Mouse (Mus musculus): ENCODE measurements around the gene Psmb3.
"Not testable (repeated sequence)": the region's sequence is repeated elsewhere in the genome, so short reads cannot be mapped to it uniquely, and the experiment has no call there.

The Psmb3 gene

DNA sequence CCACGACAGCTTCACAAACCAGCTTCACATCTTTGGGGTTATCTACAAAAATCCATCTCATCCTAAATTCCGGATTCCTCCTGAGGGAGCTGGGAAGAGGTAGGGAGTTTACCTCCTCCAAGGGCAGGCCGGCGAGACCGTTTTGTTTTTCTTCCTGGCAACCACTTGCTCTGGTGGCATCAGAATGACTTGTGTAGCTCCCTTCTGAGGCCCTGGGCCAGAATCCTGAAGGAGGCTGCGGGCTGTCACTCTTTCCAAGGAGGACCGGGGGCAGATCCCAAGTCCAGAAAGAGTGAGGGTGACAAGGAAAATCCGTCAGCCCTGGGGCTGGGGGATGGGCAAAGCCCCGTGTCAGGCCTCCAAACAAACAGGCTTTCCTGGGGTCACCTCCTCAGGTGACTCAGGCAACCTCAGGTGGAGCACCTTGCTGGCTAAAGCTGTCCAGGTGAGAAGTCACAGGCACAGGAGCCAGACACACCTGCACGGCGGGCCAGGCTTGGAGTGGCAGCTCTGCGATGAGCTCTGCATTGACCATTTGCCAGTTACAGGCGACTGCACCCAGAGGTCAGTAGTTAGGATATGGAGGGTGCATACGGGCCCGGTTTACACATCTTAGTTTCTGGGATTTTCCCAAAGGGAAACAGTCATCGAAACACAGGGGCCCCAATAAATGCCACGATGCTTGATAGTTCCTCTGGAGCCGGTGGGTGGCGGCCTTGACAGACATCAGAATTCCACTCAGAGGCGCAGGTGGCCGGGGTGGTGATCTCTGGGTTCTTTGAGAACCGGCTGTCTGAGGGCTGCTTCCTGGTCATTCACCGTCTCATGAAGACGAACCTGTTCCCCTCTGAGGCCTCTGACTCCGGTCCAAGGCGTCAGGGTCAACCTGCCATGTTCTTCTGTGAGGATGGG, 14.4 kb downstream of the Psmb3 start:
- DNase-seq (ENCODE audit: low spot score), result no peak

DNA sequence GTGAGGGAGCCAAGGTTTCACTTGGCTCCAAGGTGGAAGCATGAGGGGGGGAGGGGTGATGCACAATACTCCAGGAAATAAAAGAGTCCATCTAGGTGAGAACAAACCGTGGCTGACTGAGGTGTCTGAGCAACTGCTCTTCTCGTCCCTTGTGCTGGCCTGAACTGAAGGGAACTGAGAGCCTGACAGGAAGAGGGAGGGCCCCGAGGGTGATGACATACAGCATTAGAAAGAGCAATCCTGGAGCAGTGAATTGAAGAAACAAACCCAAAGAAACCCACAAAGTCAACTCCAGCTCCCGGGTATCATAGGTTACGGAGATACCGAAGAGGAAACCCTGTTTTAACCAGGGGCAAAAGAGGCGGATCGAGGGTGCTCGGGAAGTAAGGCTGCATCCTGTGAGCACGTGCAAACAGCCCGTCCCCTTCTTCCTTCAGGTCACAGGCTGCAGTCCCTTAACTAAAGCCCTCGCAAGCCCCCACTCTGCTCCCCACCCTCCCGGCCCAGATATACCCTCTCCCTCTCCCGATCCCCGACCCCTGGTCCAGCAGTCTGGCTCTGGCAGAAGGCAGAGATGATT, 15.2 kb downstream of the Psmb3 start:
- DNase-seq (ENCODE audit: low spot score), result no peak

- DNase-seq (ENCODE audit: low spot score), result no peak
Measured at GRCm38 (mm10) chr11:97719041-97719440, 15.8 kb downstream of the Psmb3 start.

DNA sequence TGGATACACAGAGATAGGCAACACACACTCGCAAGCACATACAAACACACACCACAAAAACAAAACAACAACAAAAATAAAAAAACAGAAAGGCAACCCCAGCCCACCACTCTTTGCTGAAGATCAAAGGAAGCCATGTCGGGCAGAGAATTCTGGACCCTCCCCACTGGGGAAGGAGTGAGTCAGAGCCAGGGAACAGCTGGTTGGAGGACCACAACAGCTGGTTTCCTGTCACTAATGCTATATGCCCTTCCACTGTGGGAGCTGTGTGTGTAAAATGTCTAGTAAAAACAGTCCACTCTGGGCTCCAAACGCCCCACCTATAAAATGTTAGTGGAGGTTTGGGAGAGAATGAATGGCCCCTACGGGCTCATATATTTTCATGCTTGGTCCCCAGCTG, 18.1 kb downstream of the Psmb3 start:
- no peak for DNase-seq (ENCODE audit: low spot score)

- no peak for DNase-seq (ENCODE audit: low spot score)
Measured at GRCm38 (mm10) chr11:97723709-97724108, 20.5 kb downstream of the Psmb3 start.

- no peak for DNase-seq (ENCODE audit: low spot score)
Measured at GRCm38 (mm10) chr11:97728311-97728710, 25.1 kb downstream of the Psmb3 start.

DNA sequence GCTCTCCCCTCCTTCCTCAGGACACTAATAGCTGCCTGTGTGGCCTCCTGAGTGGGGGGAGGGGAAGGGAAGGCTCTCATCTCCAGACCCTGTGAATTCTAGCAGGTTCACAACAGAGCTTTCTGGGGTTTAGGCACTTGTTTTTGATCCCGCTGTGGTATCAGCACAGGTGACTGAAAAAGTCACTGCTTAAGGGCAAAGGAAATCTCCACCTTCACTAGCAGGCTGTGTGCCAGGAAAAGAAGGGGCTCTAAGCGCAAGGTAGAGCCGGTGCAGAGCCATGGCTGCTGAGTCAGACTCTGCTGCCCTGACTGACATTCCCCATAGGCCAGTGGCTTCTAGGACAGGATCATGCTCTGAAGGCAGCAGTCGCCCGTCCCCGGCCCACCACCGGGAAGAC, 25.5 kb downstream of the Psmb3 start:
- no peak for DNase-seq (ENCODE audit: low spot score)

DNA sequence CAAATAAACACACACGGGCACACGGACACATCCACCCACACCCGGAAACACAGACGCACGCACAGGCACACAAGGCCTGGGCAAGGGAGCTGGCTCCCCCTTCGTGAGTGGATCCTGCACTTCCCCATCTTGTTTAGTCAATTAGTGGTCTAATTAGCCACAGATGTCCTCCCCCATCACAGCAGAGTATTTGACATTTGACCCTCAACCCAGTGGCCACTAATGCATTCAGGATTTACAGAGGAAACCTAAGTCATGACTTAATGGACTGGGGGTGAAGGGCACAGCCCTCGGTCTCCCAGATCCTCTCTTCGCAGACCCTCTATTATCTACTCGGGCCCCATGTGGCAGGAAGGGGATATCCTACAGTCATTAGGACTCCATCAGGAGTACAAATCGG, 30.5 kb downstream of the Psmb3 start:
- no peak for DNase-seq (ENCODE audit: low spot score)

- DNase-seq (ENCODE audit: low spot score), result not testable (repeated sequence)
Measured at GRCm38 (mm10) chr11:97734810-97735209, 31.6 kb downstream of the Psmb3 start.

- no peak for DNase-seq (ENCODE audit: low spot score)
Measured at GRCm38 (mm10) chr11:97736645-97737044, 33.4 kb downstream of the Psmb3 start.

- DNase-seq (ENCODE audit: low spot score), result no peak
Measured at GRCm38 (mm10) chr11:97737600-97737999, 34.4 kb downstream of the Psmb3 start.

GRCm38 (mm10) chr11:97738703-97739102, 35.5 kb downstream of the Psmb3 start:
- no peak for DNase-seq (ENCODE audit: low spot score)

DNA sequence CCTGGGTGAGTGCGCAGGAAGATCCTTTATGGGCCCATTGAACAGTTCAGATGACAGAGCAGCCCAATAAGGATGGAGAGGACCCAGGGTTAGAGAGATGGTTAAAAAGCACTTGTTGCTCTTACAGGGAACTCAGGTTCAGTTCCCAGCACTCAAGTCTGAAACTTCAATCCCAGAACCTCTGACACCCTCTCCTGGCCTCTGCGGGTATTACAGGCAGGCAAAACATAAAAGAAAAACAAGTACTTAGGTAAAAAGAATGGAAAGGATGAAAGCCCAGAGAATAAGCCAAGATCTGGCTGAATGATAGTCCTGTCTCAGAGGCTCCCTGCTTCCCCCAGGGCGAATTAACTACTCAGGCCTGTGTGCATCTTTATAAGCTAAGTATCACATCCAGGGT, 36.0 kb downstream of the Psmb3 start:
- DNase-seq (ENCODE audit: low spot score), result no peak

DNA sequence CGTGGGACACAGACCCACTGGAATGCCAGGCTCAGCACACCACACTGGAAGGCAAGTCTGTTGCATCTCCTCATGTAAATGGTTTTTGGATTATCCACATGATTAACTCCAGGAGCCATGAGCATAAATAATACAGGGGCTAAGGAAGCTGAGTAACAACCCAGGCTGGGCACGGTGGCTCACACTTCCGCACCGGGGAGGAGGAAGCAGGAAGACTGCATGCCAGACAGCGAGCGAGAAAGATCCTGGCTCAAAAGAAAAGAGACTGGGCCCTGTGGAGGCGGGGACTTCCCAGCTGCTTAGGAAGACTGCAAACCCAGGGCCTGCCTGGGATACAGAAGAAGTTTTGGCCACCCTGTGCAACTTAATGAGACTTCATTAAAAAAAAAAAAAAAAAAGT, 37.0 kb downstream of the Psmb3 start:
- DNase-seq (ENCODE audit: low spot score), result peak; percentile 20

DNA sequence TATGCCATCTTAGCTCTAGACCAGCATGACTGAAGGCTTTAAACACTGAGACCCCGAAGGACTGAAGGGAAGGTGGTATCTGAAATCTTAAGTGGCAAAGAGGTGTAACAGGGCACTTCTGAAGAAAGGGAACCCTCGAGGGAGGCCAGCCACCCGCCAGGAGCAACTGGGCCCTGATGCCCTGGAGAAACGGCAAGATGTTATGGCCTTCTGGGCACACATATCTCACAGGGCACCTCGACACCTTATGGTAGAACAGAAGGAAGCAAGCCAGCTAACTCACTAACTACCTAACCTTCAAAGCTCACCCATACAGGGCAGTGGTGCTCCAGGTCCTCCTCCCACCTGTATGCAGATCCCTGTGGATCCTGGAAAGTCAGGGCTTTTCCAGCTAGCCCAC, 39.0 kb downstream of the Psmb3 start:
- no peak for DNase-seq (ENCODE audit: low spot score)

- DNase-seq (ENCODE audit: low spot score), result no peak
Measured at GRCm38 (mm10) chr11:97742591-97742990, 39.4 kb downstream of the Psmb3 start.

DNA sequence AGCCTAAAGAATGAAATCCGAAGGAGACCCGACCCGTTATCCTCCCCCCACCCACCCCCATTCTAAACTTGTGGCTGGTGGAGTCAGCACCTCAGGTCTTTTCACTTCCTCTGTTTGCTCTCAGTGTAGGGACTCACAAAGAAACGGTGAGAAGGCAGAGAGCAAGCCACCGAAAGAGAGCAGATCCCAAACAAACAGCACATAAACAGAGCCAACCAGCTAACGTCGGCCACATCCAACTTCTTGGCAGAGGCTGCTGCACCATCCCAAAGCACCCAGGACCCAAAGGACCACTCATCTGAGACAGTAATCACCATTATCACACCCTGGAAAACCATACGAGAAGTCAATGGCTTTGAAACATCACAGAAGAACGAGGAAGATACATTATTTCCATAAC, 40.2 kb downstream of the Psmb3 start:
- no peak for DNase-seq (ENCODE audit: low spot score)

- no peak for DNase-seq (ENCODE audit: low spot score)
Measured at GRCm38 (mm10) chr11:97744063-97744717, 41.0 kb downstream of the Psmb3 start, which contains the start of gene Pip4k2b. Pip4k2b (minus strand) TSS chr11:97744704.

- DNase-seq (ENCODE audit: low spot score), result peak; percentile 98
Measured at GRCm38 (mm10) chr11:97744718-97745330, 41.6 kb downstream of the Psmb3 start.

DNA sequence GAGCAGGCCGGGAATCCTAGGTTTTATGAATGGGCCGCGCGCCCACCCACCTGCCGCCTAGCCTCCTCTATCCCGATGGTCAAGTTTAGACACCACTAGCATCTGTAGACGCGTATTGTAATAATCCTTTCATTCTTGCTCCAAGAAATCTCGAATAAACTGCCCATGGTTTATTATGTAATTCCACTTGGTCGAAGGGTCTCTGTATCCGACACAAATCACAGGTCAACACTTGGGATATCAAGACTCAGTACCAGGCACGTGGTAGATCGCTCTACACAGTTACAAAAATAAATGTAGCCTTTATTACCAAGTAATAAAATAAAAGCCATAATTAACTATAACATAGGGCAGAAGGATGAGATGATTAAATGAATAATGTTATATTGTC, 42.1 kb downstream of the Psmb3 start:
- DNase-seq (ENCODE audit: low spot score), result no peak

GRCm38 (mm10) chr11:97747773-97748172, 44.6 kb downstream of the Psmb3 start:
- DNase-seq (ENCODE audit: low spot score), result peak; percentile 26

DNA sequence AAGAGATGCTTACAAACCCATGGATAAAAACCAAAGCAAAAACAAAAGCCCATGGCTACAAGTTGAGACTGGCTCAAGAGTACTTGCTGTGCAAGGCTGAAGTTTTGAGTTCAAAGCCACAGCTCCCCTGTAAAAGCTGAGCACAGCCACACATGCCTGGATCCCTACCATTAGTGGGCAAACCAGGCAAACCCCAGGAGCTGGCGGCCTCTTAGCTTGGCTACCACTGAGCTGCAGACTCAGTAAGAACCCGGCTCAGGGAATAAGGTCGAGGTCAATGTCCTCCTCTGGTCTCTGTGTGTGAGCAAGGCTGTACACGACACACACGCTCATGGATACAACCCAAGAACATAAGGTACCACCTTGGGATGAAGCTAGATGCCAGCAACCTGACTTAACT, 45.3 kb downstream of the Psmb3 start:
- DNase-seq (ENCODE audit: low spot score), result no peak

DNA sequence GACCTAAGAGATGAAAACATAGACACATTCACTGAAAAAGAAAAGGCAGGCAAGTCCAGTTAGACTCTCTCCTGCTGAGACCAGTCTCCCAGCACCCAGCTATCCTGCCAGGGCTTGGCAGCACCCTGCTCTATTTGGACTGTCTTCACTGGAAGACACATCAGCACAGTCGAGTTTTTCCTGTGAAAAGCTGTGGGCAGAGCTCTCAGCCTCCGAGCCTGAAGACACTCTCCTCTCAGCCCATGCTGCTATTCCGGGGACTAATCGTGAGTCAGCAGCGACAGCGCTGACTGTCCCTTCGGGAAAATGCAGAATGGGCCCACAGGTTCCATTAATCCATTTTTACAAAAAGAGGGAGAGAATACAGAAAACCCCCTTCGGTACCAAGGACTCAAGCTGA, 50.1 kb downstream of the Psmb3 start:
- no peak for DNase-seq (ENCODE audit: low spot score)
